ENCODE assay signal across 23 mouse cellular contexts in genomic region chr12:103018161-103018560, GRCm38 (mm10).
DNase-seq lines count a peak whose midpoint lies in the region; ATAC-seq and TF ChIP-seq lines count a peak whose summit lies in the region.
"Had no signal": no experiment of that assay in that cellular context is flagged by ENCODE, and none has a peak within 500 bp of the region (broad histone marks: within the 10 kb centered on the region; RNA-seq: fewer than 3 reads in every experiment).

No protein-coding gene starts in this region.

- no peak for TF ChIP-seq CTCF in gastrocnemius, adult 2 months (IDR thresholded peaks at IDR 0.05)

- WGBS in forebrain, embryonic 11.5 days = 92% methylated on average over 12 of the region's 12 CpGs

- intact Hi-C loops in gastrocnemius, adult 2 months (cut with DNase I) = no loop called here

- no peak for ATAC-seq in forebrain, embryonic 11.5 days (replicated peaks; ENCODE audit: low FRiP score)
- ATAC-seq: forebrain, postnatal 0 days; inflammation-experienced regulatory T-cells, adult 6 months; liver, embryonic 12.5 days had no signal

- H3K9ac ChIP-seq in forebrain, embryonic 11.5 days (ENCODE audit: low read length) = no peak overlapping the region
- H3K9ac ChIP-seq: embryonic facial prominence, embryonic 15.5 days; forebrain, postnatal 0 days; heart, embryonic 12.5 days; hindbrain, embryonic 12.5 days; liver, embryonic 12.5 days; lung, embryonic 14.5 days had no signal

- H3K4me3 ChIP-seq in gastrocnemius, adult 2 months = no peak overlapping the region
- no peak overlapping the region for H3K4me3 ChIP-seq in forebrain, embryonic 11.5 days (ENCODE audit: low read depth, low read length)
- H3K4me3 ChIP-seq: embryonic facial prominence, embryonic 15.5 days; heart, embryonic 12.5 days; hindbrain, embryonic 12.5 days; limb, embryonic 10.5 days; liver, embryonic 12.5 days; midbrain, embryonic 10.5 days had no signal

- H3K4me1 ChIP-seq in forebrain, embryonic 11.5 days (replicated peaks; ENCODE audit: control insufficient read depth, insufficient read depth, low read length) = no peaks in the 10 kb centered on the region
- H3K4me1 ChIP-seq: embryonic facial prominence, embryonic 15.5 days; heart, embryonic 12.5 days; hindbrain, embryonic 12.5 days; limb, embryonic 10.5 days; liver, embryonic 12.5 days; midbrain, embryonic 10.5 days had no signal

- no peaks in the 10 kb centered on the region for H3K27me3 ChIP-seq in forebrain, embryonic 11.5 days (ENCODE audit: control insufficient read depth, insufficient read depth, low read length)
- H3K27me3 ChIP-seq: embryonic facial prominence, embryonic 15.5 days; heart, embryonic 12.5 days; hindbrain, embryonic 12.5 days; liver, embryonic 12.5 days had no signal

- no peaks in the 10 kb centered on the region for H3K9me3 ChIP-seq in forebrain, embryonic 11.5 days (ENCODE audit: control insufficient read depth, low read length)
- H3K9me3 ChIP-seq: embryonic facial prominence, embryonic 15.5 days; heart, embryonic 12.5 days; hindbrain, embryonic 12.5 days; limb, embryonic 10.5 days; liver, embryonic 12.5 days; midbrain, embryonic 10.5 days had no signal

- peak; percentile 37 for DNase-seq in gastrocnemius, adult 2 months
- DNase-seq in gastrocnemius, postnatal 4 days (ENCODE audit: low spot score in 2 of 2) = no peak
- DNase-seq in NIH3T3 (ENCODE audit: low read depth) = peak; percentile 14
- DNase-seq in adrenal gland, adult 2 months = peak; percentile 74
- peak; percentile 10 to 12 for DNase-seq in cerebellum, postnatal 10 days
- no peak for DNase-seq in B cell, adult 2 months
- no peak for DNase-seq in forebrain, embryonic 11.5 days (ENCODE audit: low spot score)
- DNase-seq: forebrain, postnatal 0 days; heart, adult 11 months; heart, postnatal 14 days; kidney, adult 9 months; kidney, postnatal 4 days; lung, embryonic 14.5 days; right cerebral cortex, adult 18-20 months; thymus, postnatal 4 days had no signal

- H3K27ac ChIP-seq in gastrocnemius, adult 2 months = no peak overlapping the region
- no peak overlapping the region for H3K27ac ChIP-seq in forebrain, embryonic 11.5 days (ENCODE audit: low read depth, low read length)
- H3K27ac ChIP-seq: embryonic facial prominence, embryonic 15.5 days; hindbrain, embryonic 12.5 days; limb, embryonic 10.5 days; liver, embryonic 12.5 days; macrophage; midbrain, embryonic 10.5 days had no signal

- H3K36me3 ChIP-seq in forebrain, embryonic 11.5 days (ENCODE audit: control insufficient read depth, insufficient read depth, low read length) = no peaks in the 10 kb centered on the region
- H3K36me3 ChIP-seq: embryonic facial prominence, embryonic 15.5 days; heart, embryonic 12.5 days; limb, embryonic 10.5 days; liver, embryonic 12.5 days; midbrain, embryonic 10.5 days had no signal

- H3K4me2 ChIP-seq in forebrain, embryonic 11.5 days (ENCODE audit: low read depth, low read length, severe bottlenecking) = no peak overlapping the region
- H3K4me2 ChIP-seq: embryonic facial prominence, embryonic 15.5 days; heart, embryonic 12.5 days; hindbrain, embryonic 12.5 days; liver, embryonic 12.5 days; lung, embryonic 14.5 days had no signal

Comparison
In these comparisons a context has a peak if more than half of its experiments do, and no peak if none do; other contexts are left out.
1. DNase-seq: peak in gastrocnemius, adult 2 months (single experiment), NIH3T3 (single experiment), adrenal gland, adult 2 months (single experiment) and cerebellum, postnatal 10 days (2 of 2); none in gastrocnemius, postnatal 4 days (0 of 2), B cell, adult 2 months (0 of 2) and forebrain, embryonic 11.5 days (single experiment).